Mouse (Mus musculus): ENCODE measurements around the gene Dcst1. TPM values are rescaled to one million over a fixed set of nuclear protein-coding genes. Genes with fewer than 3 reads are reported as not detected.
A peak's percentile ranks its signal among the peaks of the same experiment; 100 is the strongest.

Dcst1 gene
- polyA plus RNA-seq, 1 experiment from 2014 or later, result 0.21 TPM

- peak overlapping the region; percentile 77 for H3K9ac ChIP-seq (ENCODE audit: low read length)
- no peaks in the 10 kb centered on the region for H3K9me3 ChIP-seq (replicated peaks; ENCODE audit: control insufficient read depth, low read length)
- H3K4me3 ChIP-seq (ENCODE audit: low read length), result peak overlapping the region; percentile 57
- ATAC-seq (replicated peaks; ENCODE audit: extremely low read depth, insufficient read depth, low FRiP score), result peak; percentile 84
- 3% methylated on average over 29 of the region's 29 CpGs for WGBS
- peaks cover 3% of the 10 kb centered on the region; the same call in 1 of the 2 replicates for H3K4me1 ChIP-seq (ENCODE audit: control insufficient read depth, insufficient read depth, low read length)
- H3K27me3 ChIP-seq (ENCODE audit: control insufficient read depth, insufficient read depth, low read length), result no peaks in the 10 kb centered on the region
- H3K4me2 ChIP-seq (ENCODE audit: low read depth, low read length), result peak overlapping the region; percentile 72
- no peak overlapping the region for H3K27ac ChIP-seq (ENCODE audit: low read length)
- H3K36me3 ChIP-seq (ENCODE audit: control insufficient read depth, insufficient read depth), result peaks cover 9% of the 10 kb centered on the region; the same call in 1 of the 2 replicates
These were observed 13.5 kb upstream of the Dcst1 start for GRCm38 (mm10) chr3:89378394-89379067.

DNA sequence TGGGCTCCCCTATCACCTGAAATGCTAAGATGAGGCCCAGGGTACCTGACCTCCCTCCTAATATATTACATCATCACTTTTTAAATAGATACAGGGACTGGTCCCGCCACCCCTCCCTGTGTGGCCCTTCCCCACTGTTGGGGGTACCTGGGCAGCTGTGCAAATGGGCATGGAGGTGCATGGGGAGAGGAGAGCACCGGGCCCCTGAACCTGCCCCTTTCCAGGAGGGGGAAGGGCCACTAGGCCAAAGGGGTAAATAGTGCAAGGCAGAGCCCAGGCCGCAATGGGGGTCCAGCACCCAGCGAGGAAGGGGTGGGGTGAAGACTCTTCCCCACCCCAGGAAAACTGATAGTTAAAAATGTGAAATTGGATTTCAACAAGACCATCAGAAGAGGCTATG, 12.8 kb upstream of the Dcst1 start:
- Histone ChIP-seq H3K9me3 (replicated peaks; ENCODE audit: control insufficient read depth, low read length) (no peaks in the 10 kb centered on the region), H3K27ac (ENCODE audit: low read length) (no peak overlapping the region), H3K9ac (ENCODE audit: low read length) (no peak overlapping the region), H3K4me1 (ENCODE audit: control insufficient read depth, insufficient read depth, low read length) (peaks cover 3% of the 10 kb centered on the region; the same call in 1 of the 2 replicates), H3K4me3 (ENCODE audit: low read length) (no peak overlapping the region; the same call in 1 of the 2 replicates), H3K4me2 (ENCODE audit: low read depth, low read length) (peak overlapping the region; percentile 72; the same call in 1 of the 2 replicates), H3K36me3 (ENCODE audit: control insufficient read depth, insufficient read depth) (peaks cover 9% of the 10 kb centered on the region; the same call in 1 of the 2 replicates), H3K27me3 (ENCODE audit: control insufficient read depth, insufficient read depth, low read length) (no peaks in the 10 kb centered on the region)
- ATAC-seq (replicated peaks; ENCODE audit: extremely low read depth, insufficient read depth, low FRiP score), result no peak
- 70% methylated on average over 4 of the region's 4 CpGs for WGBS

DNA sequence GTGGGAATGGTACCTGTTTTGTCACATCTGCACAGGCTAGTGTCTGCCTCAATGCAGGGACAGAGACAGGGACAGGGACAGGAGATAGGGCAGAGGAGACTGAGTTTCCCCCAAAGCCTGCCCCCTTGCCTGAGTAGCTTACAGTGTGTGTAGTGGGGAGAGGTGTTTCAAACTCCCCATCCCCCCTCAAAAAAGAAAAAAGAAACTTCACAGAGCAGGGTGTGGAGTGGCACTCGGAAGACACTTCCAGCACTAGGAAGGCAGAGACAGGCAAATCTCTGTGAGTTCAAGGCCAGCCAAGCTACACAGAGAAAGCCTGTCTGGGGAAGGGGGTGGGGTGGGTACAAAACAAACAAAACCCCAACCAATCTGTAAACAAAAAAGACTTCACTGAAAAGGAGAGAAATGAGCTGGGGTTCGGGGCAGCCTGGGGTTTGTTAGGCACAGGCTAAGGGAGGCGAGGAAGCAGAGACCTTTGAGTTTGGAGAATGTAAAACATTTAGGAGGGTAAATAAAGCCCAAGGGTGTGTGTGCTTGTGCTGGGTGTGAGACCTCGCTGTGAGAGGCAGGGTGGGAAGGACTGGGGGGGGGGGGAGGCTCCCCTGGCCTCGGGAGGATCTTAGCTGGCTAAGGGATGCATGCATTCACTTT, 8.7 kb upstream of the Dcst1 start:
- WGBS, result 41% methylated on average over 5 of the region's 5 CpGs
- ATAC-seq (replicated peaks; ENCODE audit: extremely low read depth, insufficient read depth, low FRiP score), result no peak
- no peaks in the 10 kb centered on the region for H3K27me3 ChIP-seq (ENCODE audit: control insufficient read depth, insufficient read depth, low read length)
- peaks cover 2% of the 10 kb centered on the region; the same call in 1 of the 2 replicates for H3K9me3 ChIP-seq (replicated peaks; ENCODE audit: control insufficient read depth, low read length)
- H3K4me3 ChIP-seq (ENCODE audit: low read length), result no peak overlapping the region
- H3K4me2 ChIP-seq (ENCODE audit: low read depth, low read length), result no peak overlapping the region
- no peaks in the 10 kb centered on the region for H3K36me3 ChIP-seq (ENCODE audit: control insufficient read depth, insufficient read depth)
- peaks cover under 1% of the 10 kb centered on the region; the same call in 1 of the 2 replicates for H3K4me1 ChIP-seq (ENCODE audit: control insufficient read depth, insufficient read depth, low read length)
- H3K9ac ChIP-seq (ENCODE audit: low read length), result no peak overlapping the region
- no peak overlapping the region for H3K27ac ChIP-seq (ENCODE audit: low read length)

GRCm38 (mm10) chr3:89367338-89367737, 2.3 kb upstream of the Dcst1 start:
- Histone ChIP-seq H3K27me3 (ENCODE audit: control insufficient read depth, insufficient read depth, low read length) (no peaks in the 10 kb centered on the region), H3K9me3 (replicated peaks; ENCODE audit: control insufficient read depth, low read length) (peaks cover 2% of the 10 kb centered on the region; the same call in 1 of the 2 replicates), H3K4me3 (ENCODE audit: low read length) (no peak overlapping the region), H3K4me1 (ENCODE audit: control insufficient read depth, insufficient read depth, low read length) (no peaks in the 10 kb centered on the region), H3K4me2 (ENCODE audit: low read depth, low read length) (no peak overlapping the region), H3K27ac (ENCODE audit: low read length) (no peak overlapping the region), H3K9ac (ENCODE audit: low read length) (no peak overlapping the region), H3K36me3 (ENCODE audit: control insufficient read depth, insufficient read depth) (no peaks in the 10 kb centered on the region)
- 51% methylated on average over 11 of the region's 11 CpGs for WGBS
- ATAC-seq (replicated peaks; ENCODE audit: extremely low read depth, insufficient read depth, low FRiP score), result no peak

DNA sequence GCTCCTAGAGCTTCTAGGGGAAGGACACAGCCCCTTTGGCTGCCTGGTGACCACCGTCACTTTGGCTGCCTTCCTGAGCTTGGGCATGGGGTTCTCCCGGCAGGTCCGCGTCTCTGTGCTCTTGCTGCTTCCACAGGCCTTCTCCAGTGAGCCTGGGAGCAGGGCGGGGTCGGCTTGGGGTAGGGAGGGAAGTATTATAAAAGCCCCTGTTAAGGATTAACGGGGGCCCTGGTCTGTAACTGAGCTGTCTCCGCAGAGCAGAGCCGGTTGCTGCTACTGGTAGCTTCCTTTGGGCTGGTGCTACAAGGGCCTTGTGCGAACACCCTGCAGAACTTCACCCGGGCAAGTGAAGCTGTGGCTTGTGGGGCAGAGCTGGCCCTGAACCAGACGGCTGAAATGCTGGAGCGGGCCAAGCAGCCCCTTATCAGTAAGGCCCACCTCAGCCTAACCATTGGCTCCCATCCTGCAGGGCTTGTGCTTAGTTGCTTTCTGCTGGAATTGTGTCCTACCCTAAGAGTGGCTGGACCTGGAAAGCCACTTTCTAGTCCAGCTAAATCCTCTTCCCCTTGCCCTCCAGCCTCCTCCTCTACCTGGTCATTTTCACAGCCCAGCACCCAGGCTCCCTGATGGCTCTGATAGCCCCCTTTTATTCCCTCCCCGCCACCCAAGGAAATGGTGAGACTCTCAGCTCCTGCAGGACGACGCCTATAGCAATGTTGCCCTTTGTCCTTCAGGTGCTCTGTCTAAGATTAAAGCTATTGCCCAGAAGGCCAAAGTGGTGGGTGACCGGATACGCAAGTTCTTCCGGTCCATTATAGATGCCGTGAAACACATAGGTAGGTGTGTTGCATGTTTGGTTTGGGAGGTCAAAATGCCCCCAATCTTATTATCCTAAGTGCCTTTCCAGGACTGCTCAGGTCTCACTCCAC, 697 bp upstream of the Dcst1 start:
- Histone ChIP-seq H3K4me2 (ENCODE audit: low read depth, low read length) (no peak overlapping the region), H3K27me3 (ENCODE audit: control insufficient read depth, insufficient read depth, low read length) (no peaks in the 10 kb centered on the region), H3K27ac (ENCODE audit: low read length) (no peak overlapping the region), H3K4me3 (ENCODE audit: low read length) (no peak overlapping the region), H3K9ac (ENCODE audit: low read length) (no peak overlapping the region), H3K4me1 (ENCODE audit: control insufficient read depth, insufficient read depth, low read length) (no peaks in the 10 kb centered on the region), H3K9me3 (replicated peaks; ENCODE audit: control insufficient read depth, low read length) (no peaks in the 10 kb centered on the region), H3K36me3 (ENCODE audit: control insufficient read depth, insufficient read depth) (no peaks in the 10 kb centered on the region)
- ATAC-seq (replicated peaks; ENCODE audit: extremely low read depth, insufficient read depth, low FRiP score), result no peak
- 65% methylated on average over 20 of the region's 20 CpGs for WGBS

GRCm38 (mm10) chr3:89364631-89365030, 422 bp downstream of the Dcst1 start:
- Histone ChIP-seq H3K4me3 (ENCODE audit: low read length) (no peak overlapping the region), H3K36me3 (ENCODE audit: control insufficient read depth, insufficient read depth) (no peaks in the 10 kb centered on the region), H3K27ac (ENCODE audit: low read length) (no peak overlapping the region), H3K9me3 (replicated peaks; ENCODE audit: control insufficient read depth, low read length) (no peaks in the 10 kb centered on the region), H3K9ac (ENCODE audit: low read length) (no peak overlapping the region), H3K27me3 (ENCODE audit: control insufficient read depth, insufficient read depth, low read length) (no peaks in the 10 kb centered on the region), H3K4me2 (ENCODE audit: low read depth, low read length) (no peak overlapping the region), H3K4me1 (ENCODE audit: control insufficient read depth, insufficient read depth, low read length) (no peaks in the 10 kb centered on the region)
- ATAC-seq (replicated peaks; ENCODE audit: extremely low read depth, insufficient read depth, low FRiP score), result no peak
- WGBS, result 67% methylated on average over 8 of the region's 8 CpGs

- no peak within 1 kb of the TSS for H3K27ac ChIP-seq (ENCODE audit: low read length)
- no peak within 1 kb of the TSS for H3K4me3 ChIP-seq (ENCODE audit: low read length)
- no peak within 1 kb of the TSS for H3K9ac ChIP-seq (ENCODE audit: low read length)
- H3K36me3 ChIP-seq (ENCODE audit: control insufficient read depth, insufficient read depth), result no peaks in the 10 kb centered on the region
- H3K27me3 ChIP-seq (ENCODE audit: control insufficient read depth, insufficient read depth, low read length), result no peaks in the 10 kb centered on the region
- no peak for ATAC-seq (replicated peaks; ENCODE audit: extremely low read depth, insufficient read depth, low FRiP score)
- no peaks in the 10 kb centered on the region for H3K9me3 ChIP-seq (replicated peaks; ENCODE audit: control insufficient read depth, low read length)
- H3K4me1 ChIP-seq (ENCODE audit: control insufficient read depth, insufficient read depth, low read length), result no peaks in the 10 kb centered on the region
- H3K4me2 ChIP-seq (ENCODE audit: low read depth, low read length), result no peak within 1 kb of the TSS
- WGBS, result 83% methylated on average over 7 of the region's 7 CpGs
These were observed 3.4 kb downstream of the Dcst1 start, which contains the start of gene Dcst2 for GRCm38 (mm10) chr3:89361675-89362074. TSS of gene Dcst2 (plus strand) at chr3:89361975.

GRCm38 (mm10) chr3:89360237-89360636, 4.8 kb downstream of the Dcst1 start:
- no peak overlapping the region for H3K9ac ChIP-seq (ENCODE audit: low read length)
- WGBS, result 56% methylated on average over 3 of the region's 3 CpGs
- no peaks in the 10 kb centered on the region for H3K36me3 ChIP-seq (ENCODE audit: control insufficient read depth, insufficient read depth)
- no peaks in the 10 kb centered on the region for H3K4me1 ChIP-seq (ENCODE audit: control insufficient read depth, insufficient read depth, low read length)
- no peaks in the 10 kb centered on the region for H3K9me3 ChIP-seq (replicated peaks; ENCODE audit: control insufficient read depth, low read length)
- no peak overlapping the region for H3K27ac ChIP-seq (ENCODE audit: low read length)
- 0 out of 2 replicates have a peak, but pooled peaks cover 4% of the 10 kb centered on the region for H3K27me3 ChIP-seq (ENCODE audit: control insufficient read depth, insufficient read depth, low read length)
- no peak overlapping the region for H3K4me2 ChIP-seq (ENCODE audit: low read depth, low read length)
- ATAC-seq (replicated peaks; ENCODE audit: extremely low read depth, insufficient read depth, low FRiP score), result no peak
- no peak overlapping the region for H3K4me3 ChIP-seq (ENCODE audit: low read length)
